Mouse (Mus musculus): ENCODE data around the gene Endod1.
"Not testable (repeated sequence)": the region's sequence is repeated elsewhere in the genome, so short reads cannot be mapped to it uniquely, and the experiment has no call there.

The Endod1 gene

GRCm38 (mm10) chr9:14380386-14381285 lies 671 bp downstream of the Endod1 start:
- peak; percentile 78 for DNase-seq (ENCODE audit: low read depth, low spot score)

GRCm38 (mm10) chr9:14379769-14380385 lies 1.4 kb downstream of the Endod1 start:
- no peak for DNase-seq (ENCODE audit: low read depth, low spot score)

DNA sequence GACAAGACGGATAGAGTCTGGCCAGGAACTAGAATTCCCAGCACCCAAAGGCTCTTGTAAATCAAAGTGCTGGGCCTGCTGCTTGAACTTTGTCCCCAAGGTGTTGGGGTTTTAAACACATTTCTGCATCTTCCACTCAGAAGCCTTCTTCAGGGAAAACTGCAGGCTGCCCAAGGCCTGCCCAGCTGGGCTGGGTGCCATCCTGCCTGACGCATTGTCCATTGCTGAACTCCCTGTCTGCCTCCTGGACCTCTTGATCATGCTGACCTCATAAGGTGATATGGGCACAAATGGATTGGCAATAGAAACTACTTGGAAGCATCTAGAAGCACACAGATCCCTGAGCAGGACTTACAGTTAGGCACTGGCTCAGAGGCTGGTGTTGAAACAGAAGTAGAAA lies 3.2 kb downstream of the Endod1 start:
- DNase-seq (ENCODE audit: low read depth, low spot score), result no peak

DNA sequence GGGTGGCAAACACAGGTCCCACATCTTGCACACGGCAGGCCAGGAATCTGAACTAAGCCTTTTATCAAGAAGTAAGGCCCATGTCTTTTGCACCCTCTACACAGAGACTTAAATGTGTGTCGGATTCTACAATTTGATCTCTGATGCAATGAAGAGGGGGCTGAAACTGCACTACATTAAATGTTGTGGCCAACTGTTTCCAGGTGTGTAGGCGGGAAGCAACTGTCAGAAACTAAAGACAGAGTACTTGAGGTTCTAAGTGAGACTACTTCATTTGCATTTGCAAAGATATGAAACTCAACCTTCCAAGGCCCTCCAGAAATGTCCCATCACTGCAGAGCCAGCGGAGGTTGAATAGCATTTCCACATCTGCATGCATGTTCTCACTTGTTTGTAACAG lies 5.2 kb downstream of the Endod1 start:
- DNase-seq (ENCODE audit: low read depth, low spot score), result no peak

DNA sequence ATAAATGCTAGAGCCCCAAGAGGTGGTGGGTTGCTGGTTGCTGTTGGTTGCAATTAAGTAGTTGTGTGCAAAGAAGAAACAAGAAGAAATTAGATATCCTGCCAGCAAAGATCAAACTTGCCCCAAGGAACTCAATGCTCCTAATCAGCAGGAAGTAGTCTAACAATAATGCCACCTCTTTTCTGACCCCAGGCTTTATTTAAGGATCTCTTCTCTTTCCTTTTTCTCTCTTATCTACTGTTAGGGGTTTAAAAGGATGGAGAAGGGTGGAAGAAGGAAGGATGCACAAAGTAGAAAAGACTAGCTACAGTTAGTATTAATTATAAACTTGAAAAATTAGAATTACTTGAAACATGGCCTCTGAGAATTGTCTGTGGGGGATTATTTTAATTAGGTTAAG lies 8.9 kb downstream of the Endod1 start:
- no peak for DNase-seq (ENCODE audit: low read depth, low spot score)

DNA sequence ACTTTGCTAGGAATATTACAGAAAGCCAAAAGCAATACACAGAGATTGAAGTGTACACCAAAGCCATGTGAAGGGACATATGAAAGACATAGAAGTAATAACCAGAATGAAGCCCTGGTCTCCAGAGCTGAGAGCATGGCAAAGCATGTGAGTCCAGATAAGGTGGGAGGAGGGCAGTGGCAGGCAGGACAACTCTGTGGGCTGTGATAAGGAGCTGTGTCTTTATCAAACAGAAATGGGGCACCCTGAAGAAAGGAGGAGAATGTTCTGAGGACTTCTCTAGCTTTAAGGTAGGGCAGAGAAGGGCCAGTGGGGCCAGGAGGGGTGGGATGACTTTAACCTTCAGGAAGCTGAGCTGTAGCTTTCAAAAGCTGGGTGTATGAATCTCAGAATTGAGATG lies 12.0 kb downstream of the Endod1 start:
- no peak for DNase-seq (ENCODE audit: low read depth, low spot score)

GRCm38 (mm10) chr9:14367850-14368249 lies 13.5 kb downstream of the Endod1 start:
- peak; percentile 55 for DNase-seq (ENCODE audit: low read depth, low spot score)

- DNase-seq (ENCODE audit: low read depth, low spot score), result peak; percentile 68
Observed at GRCm38 (mm10) chr9:14365481-14366125, 15.7 kb downstream of the Endod1 start.

- no peak for DNase-seq (ENCODE audit: low read depth, low spot score)
Observed at GRCm38 (mm10) chr9:14364719-14365118, 16.6 kb downstream of the Endod1 start.

- no peak for DNase-seq (ENCODE audit: low read depth, low spot score)
Observed at GRCm38 (mm10) chr9:14363540-14363939, 17.8 kb downstream of the Endod1 start.

DNA sequence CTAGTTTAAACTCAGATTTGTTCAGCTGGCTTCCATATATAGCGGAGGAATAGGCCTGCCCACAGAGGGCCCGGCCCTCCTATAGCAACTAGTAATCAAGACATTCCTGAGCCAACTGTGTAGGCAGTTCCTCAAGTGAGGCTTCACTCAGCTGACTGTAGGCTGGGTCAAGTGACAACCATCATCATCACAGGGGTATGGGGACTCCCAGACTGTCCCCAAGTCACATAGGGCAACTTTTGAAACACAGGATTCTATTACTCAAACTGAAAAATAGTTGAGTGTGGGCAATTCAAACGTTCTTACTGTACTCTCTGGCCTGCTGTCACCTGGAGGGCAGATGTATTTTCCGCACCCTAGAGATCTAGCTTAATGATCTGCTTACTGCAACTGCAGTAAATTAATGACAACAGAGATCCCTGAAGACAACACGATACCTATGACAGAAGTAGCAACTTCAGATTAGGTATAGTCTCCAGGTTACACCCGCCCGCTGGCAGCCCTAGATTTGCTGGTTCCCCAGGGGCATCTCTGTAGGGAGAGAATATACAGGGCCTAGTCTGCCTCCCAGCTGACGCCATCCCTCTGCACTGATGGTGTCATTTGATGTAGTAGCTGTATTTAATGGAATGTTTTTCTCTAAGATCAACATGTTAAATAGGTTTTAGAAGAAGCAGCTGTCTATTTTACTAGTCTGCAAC lies 19.1 kb downstream of the Endod1 start:
- no peak for DNase-seq (ENCODE audit: low read depth, low spot score)

DNA sequence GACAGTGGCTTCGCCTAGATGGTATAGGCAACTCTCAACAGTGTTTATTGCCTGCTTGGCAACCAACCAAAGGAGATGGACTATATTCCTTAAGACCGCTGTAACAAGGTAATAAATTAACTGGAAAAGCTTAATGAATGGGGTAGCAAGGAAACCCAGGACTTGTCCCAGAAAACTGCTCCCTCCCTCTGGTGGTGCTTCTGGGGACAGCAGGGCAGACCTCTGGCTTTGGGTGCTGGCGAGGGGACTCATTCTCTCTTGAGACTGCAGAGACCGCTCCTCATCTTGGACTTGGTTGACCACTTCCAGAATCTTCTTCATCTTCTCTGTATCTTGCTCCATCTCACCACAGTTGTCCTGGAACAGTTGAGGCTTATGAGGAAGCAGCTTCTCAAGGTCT lies 24.3 kb downstream of the Endod1 start:
- DNase-seq (ENCODE audit: low read depth, low spot score), result peak; percentile 23

DNA sequence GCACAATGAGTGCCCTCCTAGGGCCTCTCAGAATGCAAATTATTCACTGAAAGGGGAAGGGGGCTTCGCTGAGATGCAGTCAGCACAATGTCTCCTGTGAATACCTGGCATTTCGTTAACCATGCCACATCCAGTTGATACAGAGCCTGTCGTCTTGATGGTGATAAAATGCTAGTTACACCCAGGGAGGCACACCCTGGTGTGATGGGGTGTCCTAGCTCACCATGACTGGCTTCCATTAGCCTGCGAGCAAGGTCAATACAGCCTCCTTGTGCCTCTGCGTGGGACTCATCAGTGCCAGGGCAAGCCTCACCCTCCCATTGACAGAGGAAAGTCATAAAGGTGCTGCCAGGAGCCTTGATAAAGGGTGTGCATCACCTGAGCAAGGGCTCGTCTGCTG lies 26.5 kb downstream of the Endod1 start:
- DNase-seq (ENCODE audit: low read depth, low spot score), result no peak

DNA sequence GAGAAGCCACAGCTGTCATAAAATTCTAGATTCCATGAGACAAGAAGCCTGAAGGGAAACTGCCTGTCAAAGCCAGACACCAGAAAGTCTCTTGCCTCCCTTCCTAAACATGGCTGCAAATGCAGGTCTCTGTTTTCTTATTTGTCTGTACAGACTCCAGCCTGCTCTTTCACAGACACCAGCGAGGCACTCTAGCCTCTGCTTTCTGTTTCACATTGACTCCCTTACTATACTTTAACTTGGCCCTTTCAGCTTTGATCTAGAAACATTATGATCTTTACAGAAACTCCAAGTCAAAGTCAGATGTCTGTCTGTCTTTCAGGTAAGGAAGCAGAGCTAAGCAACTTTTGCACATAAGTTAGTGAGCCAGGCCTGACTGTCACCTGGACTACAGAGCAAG lies 29.0 kb downstream of the Endod1 start:
- DNase-seq (ENCODE audit: low read depth, low spot score), result no peak

- DNase-seq (ENCODE audit: low read depth, low spot score), result no peak
Observed at GRCm38 (mm10) chr9:14350787-14351186, 30.5 kb downstream of the Endod1 start.

DNA sequence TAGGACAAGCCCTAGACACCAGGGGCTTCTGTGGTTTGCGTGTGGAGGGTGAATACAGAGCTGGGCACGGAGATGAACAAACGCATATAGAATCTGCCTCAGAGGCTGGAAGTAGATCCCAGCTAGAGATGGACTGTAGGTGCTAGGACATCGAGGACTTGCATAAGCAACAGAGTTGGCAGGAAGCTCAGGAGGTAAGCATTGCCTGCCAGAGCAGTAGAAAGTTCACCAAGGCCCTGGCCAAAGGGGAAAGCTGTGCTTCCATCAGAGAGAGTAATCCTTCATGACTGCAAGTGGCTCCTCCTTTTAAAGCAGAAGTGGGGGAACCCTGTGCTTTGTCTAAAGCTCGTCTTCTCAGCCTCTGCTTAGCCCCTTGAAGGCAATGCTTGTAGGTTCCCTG lies 31.9 kb downstream of the Endod1 start:
- DNase-seq (ENCODE audit: low read depth, low spot score), result no peak

GRCm38 (mm10) chr9:14348416-14348815 lies 32.9 kb downstream of the Endod1 start:
- DNase-seq (ENCODE audit: low read depth, low spot score), result peak; percentile 60

DNA sequence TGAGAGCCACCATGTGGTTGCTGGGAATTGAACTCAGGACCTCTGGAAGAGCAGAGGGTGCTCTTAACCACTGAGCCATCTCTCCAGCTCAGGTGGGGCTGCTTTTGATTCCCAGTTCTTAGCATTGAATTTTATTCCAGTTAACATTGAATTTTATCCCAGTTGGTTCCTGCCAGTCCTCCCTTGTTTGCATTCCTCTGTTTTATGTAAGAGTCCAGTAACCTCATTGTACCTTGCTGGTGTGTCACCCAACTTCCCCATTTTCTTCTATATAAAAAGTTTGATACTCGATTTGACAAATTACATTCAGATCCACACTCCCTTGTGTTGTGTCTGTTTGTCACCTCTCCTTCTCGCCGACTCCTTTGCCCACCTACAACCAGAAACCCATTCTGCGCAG lies 35.4 kb downstream of the Endod1 start:
- DNase-seq (ENCODE audit: low read depth, low spot score), result not testable (repeated sequence)

DNA sequence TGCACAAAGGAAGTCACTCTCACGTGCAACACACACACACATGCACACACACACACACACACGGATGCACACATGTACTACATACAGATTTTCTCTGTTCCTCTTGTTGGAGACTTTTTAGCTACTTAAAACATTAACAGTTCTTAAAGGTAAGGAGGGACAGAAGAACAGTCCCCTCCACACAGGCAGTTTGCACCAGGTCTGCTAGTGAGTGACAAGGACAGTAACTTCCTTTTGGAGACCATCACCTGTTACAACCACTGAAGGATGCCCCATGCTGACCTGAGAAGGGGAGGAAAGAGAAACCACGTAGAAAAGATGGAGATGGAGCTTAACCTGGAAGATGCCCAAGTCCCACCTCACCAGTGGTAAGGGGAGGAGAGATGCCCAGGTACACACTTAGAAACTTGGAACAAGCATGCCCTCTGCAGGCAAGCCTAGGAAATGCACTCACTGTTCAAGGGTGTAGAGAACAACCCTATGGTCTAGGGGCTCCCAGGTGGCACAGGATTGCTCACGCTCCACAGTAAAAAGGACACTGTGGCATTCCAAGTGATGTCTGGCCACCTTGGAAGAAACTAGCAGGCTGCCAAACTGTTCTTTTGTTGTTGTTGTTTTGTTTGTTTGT lies 39.2 kb downstream of the Endod1 start:
- DNase-seq (ENCODE audit: low read depth, low spot score), result peak; percentile 80

DNA sequence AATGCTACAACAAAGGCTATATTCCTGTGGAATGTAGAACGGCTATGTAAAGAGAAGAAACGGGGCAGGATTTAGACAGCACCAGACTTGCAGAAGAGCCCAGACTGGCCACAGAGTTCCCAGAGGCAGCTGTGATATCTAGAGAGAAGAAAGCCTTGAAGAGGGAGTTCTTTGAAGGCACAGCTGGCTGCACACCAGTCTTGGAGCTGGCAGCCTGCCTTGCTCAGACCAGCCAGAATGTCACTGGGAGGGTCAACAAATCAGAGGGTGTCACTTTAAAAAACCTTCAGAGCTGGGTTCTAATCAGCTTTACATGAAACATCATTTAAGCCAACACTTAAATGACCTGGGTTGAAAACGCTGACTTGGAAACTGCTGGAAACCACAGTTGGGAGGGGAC lies 42.6 kb downstream of the Endod1 start:
- DNase-seq (ENCODE audit: low read depth, low spot score), result no peak

GRCm38 (mm10) chr9:14336901-14337300 lies 44.4 kb downstream of the Endod1 start:
- no peak for DNase-seq (ENCODE audit: low read depth, low spot score)

DNA sequence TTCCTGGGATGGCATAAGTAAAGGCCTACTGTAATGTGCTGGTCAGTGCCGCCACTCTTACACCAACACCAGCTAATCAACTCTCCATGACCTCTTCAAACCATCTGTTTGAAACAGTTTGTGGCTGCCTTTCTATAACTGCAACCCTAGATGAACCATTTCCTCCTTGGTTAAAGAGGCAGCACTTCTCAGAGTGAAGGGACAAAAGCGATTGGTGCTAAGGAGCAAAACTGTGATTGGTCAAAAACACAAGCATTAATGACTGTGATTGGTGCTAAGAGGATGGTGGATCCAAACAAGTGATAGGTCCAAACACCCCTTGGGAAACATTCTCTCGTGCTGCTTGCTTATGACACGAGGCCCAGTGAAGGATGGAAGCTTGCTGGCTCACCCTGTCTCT lies 45.5 kb downstream of the Endod1 start:
- no peak for DNase-seq (ENCODE audit: low read depth, low spot score)

Measured in 3T3-L1 (cell line).